Mouse (Mus musculus) right cerebral cortex, adult 18-20 months (tissue): ENCODE measurements at regions not wholly inside any gene's neighbourhood (a gene's known extent, or its start where the extent isn't known, plus 50 kb on each side); places are given as distances from the start of the nearest gene placed in this dataset.

Source experiments
- DNase-seq: peaks from one replicate; pipeline ENCODE4 v3.0.0; 2022; ENCODE audit warnings: mixed read lengths

DNA sequence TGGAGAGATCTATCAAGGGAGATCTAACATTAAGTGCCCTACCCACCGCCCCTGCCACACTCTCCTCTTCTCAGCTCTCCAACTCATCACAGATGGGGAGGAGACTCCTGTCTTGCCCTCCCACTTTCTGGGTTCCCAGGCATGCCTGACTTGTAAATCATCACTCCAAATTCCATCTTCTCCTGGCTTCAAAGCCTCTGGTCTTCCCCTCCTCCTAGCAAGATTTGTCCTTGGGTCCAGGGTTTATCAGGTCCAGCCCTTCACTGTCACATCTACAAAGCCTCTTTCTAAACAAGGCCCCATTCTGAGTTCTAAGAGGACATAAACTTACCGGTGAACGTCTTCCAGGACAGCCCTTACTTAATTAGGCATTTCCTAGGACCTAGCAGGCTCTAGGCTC lies 73.3 kb upstream of the Col5a1 start:
- no peak for DNase-seq

DNA sequence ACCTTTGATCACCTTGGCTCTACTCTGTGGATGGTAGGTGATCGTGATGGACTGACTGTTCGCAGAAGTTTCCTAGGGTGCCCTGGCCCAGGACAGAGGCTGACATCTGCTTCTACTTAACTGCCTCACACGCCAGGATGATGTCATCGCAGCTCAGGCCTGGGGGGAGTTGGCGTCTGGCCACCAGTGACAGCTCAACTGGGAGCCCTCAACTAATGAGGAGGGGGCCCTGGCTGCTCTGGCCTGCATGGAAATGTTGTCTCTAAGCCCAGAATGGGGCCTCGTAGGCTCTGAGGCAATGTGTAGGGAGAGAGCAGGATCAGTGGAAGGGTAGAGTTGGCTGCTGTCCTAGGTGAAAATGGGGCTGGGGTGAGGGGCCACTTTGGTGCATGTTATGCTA lies 72.9 kb upstream of the Col5a1 start:
- DNase-seq = no peak

DNA sequence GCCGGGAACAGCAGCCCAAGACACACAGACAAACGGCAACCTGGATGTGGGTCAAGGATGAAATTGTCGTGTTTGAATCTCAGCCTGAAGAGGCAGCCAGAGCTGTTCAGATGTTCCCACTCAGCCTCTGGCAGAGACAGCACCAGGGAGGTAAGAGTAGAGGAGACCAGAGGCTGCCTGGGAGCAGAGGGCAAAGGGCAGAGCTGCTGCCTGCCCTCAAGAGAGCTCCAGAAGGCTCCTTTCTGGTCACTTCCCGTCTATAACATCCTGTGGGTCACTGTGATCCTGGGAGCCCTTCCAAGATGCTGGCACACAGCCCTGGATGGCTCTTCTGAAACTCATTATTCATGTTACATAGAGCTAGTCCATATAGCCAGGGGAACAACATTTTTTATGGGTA lies 67.6 kb upstream of the Col5a1 start:
- DNase-seq = no peak

DNA sequence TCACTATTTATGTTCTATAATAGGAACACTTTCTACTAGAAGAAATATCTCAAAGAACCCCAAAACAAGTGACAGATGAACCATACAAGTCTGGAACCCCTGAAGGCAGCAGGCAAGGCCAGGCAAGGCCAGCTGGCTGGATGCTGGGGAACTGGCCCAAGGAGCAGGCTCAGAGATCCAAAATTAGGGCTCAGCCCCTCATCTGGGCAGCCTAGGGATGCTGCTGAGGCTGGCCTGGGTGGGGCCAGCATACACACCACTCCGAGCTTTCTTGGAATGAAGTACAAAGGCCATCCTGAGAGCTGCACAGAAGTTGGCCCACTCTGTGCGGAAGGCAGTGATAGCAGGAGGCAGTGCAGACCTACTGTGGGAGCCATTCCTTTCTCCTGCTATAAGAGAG lies 59.4 kb upstream of the Col5a1 start:
- DNase-seq = no peak

DNA sequence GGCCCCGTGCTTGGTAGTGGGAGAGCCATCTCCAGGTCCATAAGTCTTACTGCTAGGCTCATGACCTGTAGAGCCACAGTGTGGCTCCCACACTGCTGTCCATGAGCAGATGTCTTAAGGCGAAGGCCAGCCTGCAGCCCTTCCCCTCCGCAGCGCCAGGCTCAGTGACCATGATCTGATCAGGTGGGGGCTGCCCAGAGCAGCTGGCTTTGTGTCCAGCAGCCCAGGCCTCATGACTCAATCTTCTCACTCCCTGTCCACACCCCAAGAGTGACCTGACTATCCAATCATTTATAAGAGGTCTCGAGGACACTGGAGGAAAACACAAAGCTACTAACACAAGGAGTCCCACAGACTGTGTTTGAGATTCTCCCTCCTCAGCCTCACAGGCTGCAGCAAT lies 58.6 kb upstream of the Col5a1 start:
- DNase-seq = no peak

DNA sequence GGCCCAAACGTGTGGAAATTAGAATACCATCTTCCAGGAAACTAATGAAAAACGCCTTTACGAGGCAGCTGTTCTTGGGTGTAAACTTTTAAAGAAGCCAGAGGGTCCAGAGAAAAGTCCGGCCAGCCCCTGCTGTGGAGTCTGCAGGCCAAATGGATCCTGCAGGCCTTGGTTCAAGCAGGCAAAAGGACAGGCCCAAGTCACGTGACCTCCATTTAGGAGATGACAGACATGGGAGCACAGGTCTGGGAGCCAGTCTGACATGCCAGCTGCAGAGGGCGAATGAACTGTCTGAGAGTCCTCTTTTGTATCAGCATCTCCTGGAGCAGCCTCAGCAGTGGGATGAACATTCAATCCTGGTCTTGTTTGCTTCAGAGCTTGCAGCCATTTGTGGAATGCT lies 58.0 kb upstream of the Col5a1 start:
- DNase-seq = no peak

DNA sequence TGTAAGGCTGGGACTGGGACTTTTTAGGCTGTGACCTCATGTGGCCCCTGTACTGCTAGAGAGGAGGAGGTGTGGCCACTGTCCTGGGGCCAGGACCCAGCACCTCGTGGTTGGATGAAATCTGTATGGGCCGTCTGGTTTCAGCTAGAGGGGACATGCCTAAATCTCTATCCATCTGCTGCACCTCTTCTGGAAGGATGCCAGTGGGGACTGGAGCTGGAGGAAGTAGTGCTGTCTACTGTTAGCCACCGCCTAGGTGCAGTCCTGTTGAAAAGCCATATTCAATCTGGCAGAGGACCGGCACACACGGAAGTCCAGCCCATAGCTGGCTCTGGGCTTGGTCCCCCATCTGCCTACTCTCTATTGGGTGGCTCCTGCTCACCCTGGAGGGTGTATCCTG lies 56.7 kb upstream of the Col5a1 start:
- no peak for DNase-seq

DNA sequence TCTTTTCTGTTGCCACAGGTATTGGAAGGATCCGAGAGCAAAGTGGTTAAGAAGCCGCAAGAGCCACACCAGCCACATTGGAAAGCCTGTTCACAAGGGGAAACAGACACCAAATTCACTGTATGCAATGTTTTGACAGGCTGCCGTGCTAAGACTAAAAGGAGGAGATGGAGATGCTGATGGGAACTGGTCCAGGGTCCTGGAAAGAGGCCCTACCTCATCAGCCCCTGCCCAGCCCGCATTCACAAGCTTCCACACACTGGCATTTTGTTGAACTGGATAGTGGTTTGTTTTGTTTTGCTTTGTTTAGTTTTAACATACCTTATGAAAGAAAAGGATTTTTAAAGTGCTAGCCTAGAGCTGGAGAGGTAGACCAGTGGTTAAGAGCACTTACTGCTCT lies 51.3 kb upstream of the Col5a1 start:
- no peak for DNase-seq

DNA sequence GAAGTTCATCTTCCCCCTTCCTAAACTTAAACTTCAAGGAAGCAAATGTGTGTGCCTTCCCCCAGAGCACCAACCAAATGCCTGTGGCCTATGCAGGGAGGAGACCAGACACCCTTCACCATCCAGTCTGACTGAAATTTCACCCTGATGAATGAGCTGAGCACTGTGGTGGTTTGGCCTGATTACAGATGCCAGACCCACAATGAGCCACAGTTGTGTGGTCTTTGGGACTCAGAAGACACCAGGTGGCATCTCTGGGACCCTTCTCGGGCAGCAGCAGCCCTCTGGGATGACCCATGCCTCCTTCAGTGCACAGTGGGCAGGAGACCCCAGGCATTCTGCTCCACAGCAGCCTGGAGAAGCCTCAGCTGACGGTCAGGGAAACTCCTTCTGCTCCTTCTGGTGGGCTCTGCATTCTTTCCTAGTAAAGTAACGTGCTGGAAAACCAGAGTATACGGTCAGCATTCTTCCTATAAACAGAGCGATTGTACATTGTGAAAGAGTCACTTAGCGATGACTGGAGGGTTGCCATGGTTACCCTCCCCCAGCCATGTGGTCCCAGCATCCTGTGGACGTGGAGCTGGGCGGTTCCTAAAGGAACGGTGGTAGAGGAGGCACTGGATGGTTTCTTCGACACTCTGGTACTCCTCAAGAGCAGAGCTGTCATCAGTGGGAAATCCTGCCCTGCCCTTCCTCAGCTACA lies 50.3 kb upstream of the Col5a1 start:
- DNase-seq = peak; percentile 51
